Mouse (Mus musculus) spleen, adult 2 months (tissue): ENCODE results near the gene Myo16.

Experiments used
- CTCF ChIP-seq: fragments of 200-500 bp; IDR thresholded peaks from 2 replicates; pipeline ENCODE4 v1.5.1; 2011; ENCODE audit warnings: mild to moderate bottlenecking, inconsistent platforms; ENCODE audit not compliant: insufficient read depth, insufficient read length, insufficient replicate concordance; ENCODE audit errors: extremely low read depth
- POLR2A ChIP-seq: fragments of 200-500 bp; IDR thresholded peaks from 2 replicates; pipeline ENCODE4 v1.6.1; 2011; ENCODE audit warnings: low read depth, low read length, inconsistent platforms

GRCm38 (mm10) chr8:10606816-10607209 is 453.1 kb downstream of the Myo16 start:
- TF ChIP-seq POLR2A: no peak
- no peak for TF ChIP-seq CTCF
